Mouse (Mus musculus): ENCODE data around the gene Neurod6. TPM values are rescaled to one million over a fixed set of nuclear protein-coding genes. Genes with fewer than 3 reads are reported as not detected.
A peak's percentile ranks its signal among the peaks of the same experiment; 100 is the strongest.
"Not testable (repeated sequence)": the region's sequence is repeated elsewhere in the genome, so short reads cannot be mapped to it uniquely, and the experiment has no call there.

Gene Neurod6
- polyA plus RNA-seq (2014; fragmentation: Nextera tagmentation; extraction: Ambion mirVana) = 448 and 466 TPM in 2 replicates

GRCm38 (mm10) chr6:55680974-55681373, at the start of gene Neurod6:
TSS of gene Neurod6 (minus strand) at chr6:55681263.
- H3K4me3 ChIP-seq (ENCODE audit: low read depth, low read length) = peak within 1 kb of the TSS; percentile 29

GRCm38 (mm10) chr6:55717209-55717608, 36.1 kb upstream of the Neurod6 start:
- no peak overlapping the region for H3K27ac ChIP-seq (ENCODE audit: low read depth, low read length)
- no peak overlapping the region for H3K4me3 ChIP-seq (ENCODE audit: low read depth, low read length)
- no peaks in the 10 kb centered on the region for H3K4me1 ChIP-seq (ENCODE audit: control insufficient read depth, insufficient read depth, low read length)
- ATAC-seq = 0 out of 2 replicates have a peak, but pooled peaks have one; percentile 34
- DNase-seq (ENCODE audit: low spot score) = peak; percentile 49
- H3K4me2 ChIP-seq (ENCODE audit: low read length) = no peak overlapping the region
- 46% methylated on average over 5 of the region's 5 CpGs for WGBS
- no peaks in the 10 kb centered on the region for H3K36me3 ChIP-seq (ENCODE audit: control insufficient read depth, insufficient read depth, low read length)
- no peak overlapping the region for H3K9ac ChIP-seq (ENCODE audit: low read length)
- no peaks in the 10 kb centered on the region for H3K9me3 ChIP-seq (replicated peaks; ENCODE audit: control insufficient read depth, low read length)
- H3K27me3 ChIP-seq (replicated peaks; ENCODE audit: control insufficient read depth, insufficient read depth, low read length) = no peaks in the 10 kb centered on the region

More at GRCm38 (mm10) chr6:55680974-55681373, at the start of gene Neurod6:
- H3K36me3 ChIP-seq (ENCODE audit: control insufficient read depth, insufficient read depth, low read length) = no peaks in the 10 kb centered on the region
- H3K9me3 ChIP-seq (replicated peaks; ENCODE audit: control insufficient read depth, low read length) = no peaks in the 10 kb centered on the region
- H3K4me2 ChIP-seq (ENCODE audit: low read length) = peak within 1 kb of the TSS; percentile 39
- peak within 1 kb of the TSS; percentile 65 for H3K9ac ChIP-seq (ENCODE audit: low read length)
- WGBS = 38% methylated on average over 4 of the region's 4 CpGs
- DNase-seq (ENCODE audit: low spot score) (peak; percentile 95), ATAC-seq (peak; percentile 85)
- peak within 1 kb of the TSS; percentile 93 for H3K27ac ChIP-seq (ENCODE audit: low read depth, low read length)
- H3K27me3 ChIP-seq (replicated peaks; ENCODE audit: control insufficient read depth, insufficient read depth, low read length) = no peaks in the 10 kb centered on the region
- peaks cover 12% of the 10 kb centered on the region; the same call in 1 of the 2 replicates for H3K4me1 ChIP-seq (ENCODE audit: control insufficient read depth, insufficient read depth, low read length)

- Histone ChIP-seq H3K27ac (ENCODE audit: low read depth, low read length) (no peak overlapping the region), H3K27me3 (replicated peaks; ENCODE audit: control insufficient read depth, insufficient read depth, low read length) (no peaks in the 10 kb centered on the region), H3K4me3 (ENCODE audit: low read depth, low read length) (no peak overlapping the region), H3K4me2 (ENCODE audit: low read length) (no peak overlapping the region), H3K9ac (ENCODE audit: low read length) (no peak overlapping the region), H3K36me3 (ENCODE audit: control insufficient read depth, insufficient read depth, low read length) (no peaks in the 10 kb centered on the region), H3K4me1 (ENCODE audit: control insufficient read depth, insufficient read depth, low read length) (no peaks in the 10 kb centered on the region), H3K9me3 (replicated peaks; ENCODE audit: control insufficient read depth, low read length) (no peaks in the 10 kb centered on the region)
- ATAC-seq (no peak), DNase-seq (ENCODE audit: low spot score) (no peak)
- WGBS = 93% methylated on average over 6 of the region's 6 CpGs
Observed at GRCm38 (mm10) chr6:55715446-55715845, 34.4 kb upstream of the Neurod6 start.

GRCm38 (mm10) chr6:55710913-55711312, 29.9 kb upstream of the Neurod6 start:
- not testable (repeated sequence) for H3K4me3 ChIP-seq (ENCODE audit: low read depth, low read length); H3K27me3 ChIP-seq (replicated peaks; ENCODE audit: control insufficient read depth, insufficient read depth, low read length); H3K27ac ChIP-seq (ENCODE audit: low read depth, low read length); ATAC-seq; H3K9ac ChIP-seq (ENCODE audit: low read length); H3K4me1 ChIP-seq (ENCODE audit: control insufficient read depth, insufficient read depth, low read length); DNase-seq (ENCODE audit: low spot score); H3K36me3 ChIP-seq (ENCODE audit: control insufficient read depth, insufficient read depth, low read length); H3K4me2 ChIP-seq (ENCODE audit: low read length); H3K9me3 ChIP-seq (replicated peaks; ENCODE audit: control insufficient read depth, low read length)
- WGBS = 86% methylated on average over 4 of the region's 4 CpGs

GRCm38 (mm10) chr6:55704759-55705104, 23.7 kb upstream of the Neurod6 start:
- Histone ChIP-seq H3K9ac (ENCODE audit: low read length) (no peak overlapping the region), H3K4me1 (ENCODE audit: control insufficient read depth, insufficient read depth, low read length) (peaks cover 3% of the 10 kb centered on the region), H3K36me3 (ENCODE audit: control insufficient read depth, insufficient read depth, low read length) (no peaks in the 10 kb centered on the region), H3K27ac (ENCODE audit: low read depth, low read length) (peak overlapping the region; percentile 44; the same call in 1 of the 2 replicates), H3K4me2 (ENCODE audit: low read length) (no peak overlapping the region), H3K4me3 (ENCODE audit: low read depth, low read length) (no peak overlapping the region), H3K9me3 (replicated peaks; ENCODE audit: control insufficient read depth, low read length) (no peaks in the 10 kb centered on the region), H3K27me3 (replicated peaks; ENCODE audit: control insufficient read depth, insufficient read depth, low read length) (no peaks in the 10 kb centered on the region)
- ATAC-seq (peak; percentile 2; the same call in 1 of the 2 replicates), DNase-seq (ENCODE audit: low spot score) (no peak)
- 76% methylated on average over 1 of the region's 1 CpGs for WGBS

GRCm38 (mm10) chr6:55704061-55704758, 23.1 kb upstream of the Neurod6 start:
- H3K27ac ChIP-seq (ENCODE audit: low read depth, low read length) = peak overlapping the region; percentile 45
- peak; percentile 78 for DNase-seq (ENCODE audit: low spot score)

GRCm38 (mm10) chr6:55700392-55701386, 19.6 kb upstream of the Neurod6 start:
- H3K9ac ChIP-seq (ENCODE audit: low read length) = no peak overlapping the region
- H3K4me1 ChIP-seq (ENCODE audit: control insufficient read depth, insufficient read depth, low read length) = peaks cover 3% of the 10 kb centered on the region
- 2% methylated on average over 4 of the region's 4 CpGs for WGBS
- H3K27me3 ChIP-seq (replicated peaks; ENCODE audit: control insufficient read depth, insufficient read depth, low read length) = no peaks in the 10 kb centered on the region
- peak; percentile 84 for DNase-seq (ENCODE audit: low spot score)
- peak overlapping the region; percentile 31; the same call in 1 of the 2 replicates for H3K27ac ChIP-seq (ENCODE audit: low read depth, low read length)
- H3K9me3 ChIP-seq (replicated peaks; ENCODE audit: control insufficient read depth, low read length) = no peaks in the 10 kb centered on the region
- ATAC-seq = peak; percentile 86
- H3K36me3 ChIP-seq (ENCODE audit: control insufficient read depth, insufficient read depth, low read length) = no peaks in the 10 kb centered on the region
- H3K4me2 ChIP-seq (ENCODE audit: low read length) = no peak overlapping the region
- H3K4me3 ChIP-seq (ENCODE audit: low read depth, low read length) = no peak overlapping the region

More at GRCm38 (mm10) chr6:55704061-55704758, 23.1 kb upstream of the Neurod6 start:
- no peaks in the 10 kb centered on the region for H3K27me3 ChIP-seq (replicated peaks; ENCODE audit: control insufficient read depth, insufficient read depth, low read length)
- H3K4me1 ChIP-seq (ENCODE audit: control insufficient read depth, insufficient read depth, low read length) = peaks cover 3% of the 10 kb centered on the region
- H3K9ac ChIP-seq (ENCODE audit: low read length) = no peak overlapping the region
- peak; percentile 42 for ATAC-seq
- WGBS = 26% methylated on average over 8 of the region's 8 CpGs
- no peaks in the 10 kb centered on the region for H3K36me3 ChIP-seq (ENCODE audit: control insufficient read depth, insufficient read depth, low read length)
- H3K9me3 ChIP-seq (replicated peaks; ENCODE audit: control insufficient read depth, low read length) = no peaks in the 10 kb centered on the region
- no peak overlapping the region for H3K4me3 ChIP-seq (ENCODE audit: low read depth, low read length)
- no peak overlapping the region for H3K4me2 ChIP-seq (ENCODE audit: low read length)

- ATAC-seq (no peak), DNase-seq (ENCODE audit: low spot score) (peak; percentile 51)
- Histone ChIP-seq H3K4me2 (ENCODE audit: low read length) (no peak overlapping the region), H3K4me1 (ENCODE audit: control insufficient read depth, insufficient read depth, low read length) (no peaks in the 10 kb centered on the region), H3K27ac (ENCODE audit: low read depth, low read length) (no peak overlapping the region), H3K36me3 (ENCODE audit: control insufficient read depth, insufficient read depth, low read length) (no peaks in the 10 kb centered on the region), H3K9ac (ENCODE audit: low read length) (no peak overlapping the region), H3K9me3 (replicated peaks; ENCODE audit: control insufficient read depth, low read length) (no peaks in the 10 kb centered on the region), H3K4me3 (ENCODE audit: low read depth, low read length) (no peak overlapping the region), H3K27me3 (replicated peaks; ENCODE audit: control insufficient read depth, insufficient read depth, low read length) (no peaks in the 10 kb centered on the region)
- 77% methylated on average over 2 of the region's 2 CpGs for WGBS
Observed at GRCm38 (mm10) chr6:55690015-55690531, 9.0 kb upstream of the Neurod6 start.
